Mouse (Mus musculus): ENCODE results near the gene Trpm3.

DNA sequence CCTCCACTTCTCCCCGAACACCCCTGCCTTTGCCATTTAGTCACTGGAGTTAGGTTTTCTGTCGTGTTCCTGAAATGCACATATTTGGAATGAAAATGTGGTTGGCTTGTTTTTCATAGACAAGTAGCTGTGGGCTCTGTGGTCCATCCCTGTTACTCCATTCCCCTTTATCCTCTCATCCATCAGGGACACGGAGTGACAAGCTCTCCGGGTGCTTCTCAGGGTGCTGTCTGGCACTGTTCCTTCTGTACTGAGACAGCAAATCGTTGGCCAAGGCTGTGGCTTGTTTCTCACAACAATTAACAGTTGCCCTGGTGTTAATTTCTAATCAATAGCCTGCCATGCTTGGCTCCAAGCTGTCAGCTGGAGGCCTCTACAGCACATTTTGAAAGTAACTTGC, 838.7 kb downstream of the Trpm3 start:
- TF ChIP-seq CTCF (IDR thresholded peaks at IDR 0.05; ENCODE audit: low read depth) (no peak), EP300 (IDR thresholded peaks at IDR 0.05; ENCODE audit: low read depth) (no peak)
